Mouse (Mus musculus) kidney, postnatal 0 days (tissue): Measurements from ENCODE around the gene Sept8. TPM values are rescaled to one million over a fixed set of nuclear protein-coding genes. Genes with fewer than 3 reads are reported as not detected.
"Not testable (repeated sequence)": the region's sequence is repeated elsewhere in the genome, so short reads cannot be mapped to it uniquely, and the experiment has no call there.

Experiments
- ATAC-seq: fragments of 200-750 bp; cut with Nextera tagmentation; replicated peaks from 2 replicates; pipeline ENCODE4 v1.8.0; 2017; ENCODE audit warnings: low read depth, moderate number of reproducible peaks, moderate TSS enrichment, moderate library complexity; ENCODE audit not compliant: low FRiP score
- DNase-seq: peaks from one replicate; pipeline ENCODE4 v3.0.0-alpha.2; 2016; ENCODE audit warnings: low spot score
- H3K27ac ChIP-seq: fragments of 300-500 bp; sonication (generic); 2 replicates; pipeline ENCODE4 v1.5.1; 2014; ENCODE audit warnings: mild to moderate bottlenecking
- H3K27me3 ChIP-seq: fragments of 300-500 bp; sonication (generic); 2 replicates; pipeline ENCODE4 v1.6.1; 2014; ENCODE audit warnings: low read length, mixed read lengths; ENCODE audit not compliant: insufficient read depth
- H3K36me3 ChIP-seq: fragments of 300-500 bp; sonication (generic); 2 replicates; pipeline ENCODE4 v1.6.1; 2014; ENCODE audit warnings: low read length, mixed read lengths; ENCODE audit not compliant: insufficient read depth
- H3K4me1 ChIP-seq: fragments of 300-500 bp; sonication (generic); replicated peaks from 2 replicates; pipeline ENCODE4 v1.6.1; 2014; ENCODE audit warnings: antibody characterized with exemption, low read length, mixed read lengths; ENCODE audit not compliant: insufficient read depth
- H3K4me2 ChIP-seq: fragments of 300-500 bp; sonication (generic); 2 replicates; pipeline ENCODE4 v1.6.1; 2014; ENCODE audit warnings: mild to moderate bottlenecking, low read length, moderate library complexity, mixed read lengths
- H3K4me3 ChIP-seq: fragments of 300-500 bp; sonication (generic); replicated peaks from 2 replicates; pipeline ENCODE4 v1.5.1; 2014; ENCODE audit warnings: low read depth, low read length
- H3K9ac ChIP-seq: fragments of 300-500 bp; sonication (generic); 2 replicates; pipeline ENCODE4 v1.6.1; 2014; ENCODE audit warnings: low read depth, low read length
- H3K9me3 ChIP-seq: fragments of 300-500 bp; sonication (generic); replicated peaks from 2 replicates; pipeline ENCODE4 v1.6.1; 2016; ENCODE audit warnings: low read length, inconsistent platforms, mixed read lengths
- CTCF ChIP-seq: IDR thresholded peaks from 2 replicates; pipeline ENCODE4 v1.5.1; 2016; ENCODE audit warnings: antibody characterized with exemption, low read depth, mild to moderate bottlenecking, moderate library complexity
- WGBS: fragments of 180-500 bp; shearing (Covaris S2); extraction: QIAGEN DNeasy Blood & Tissue Kit; methylation state at CpG from one replicate; pipeline ENCODE4 v1.1.7; 2014; 5-methylcytosine and 5-hydroxymethylcytosine counted together
- polyA plus RNA-seq: library from polyadenylated mRNA; unstranded; fragments of >200 nt; fragmentation: Nextera tagmentation; extraction: Ambion mirVana; gene quantifications from 2 replicates; pipeline ENCODE4 v1.2.1, GENCODE M21; 2015

Gene Sept8
- polyA plus RNA-seq, 1 experiment from 2014 or later = 13.1 TPM

DNA sequence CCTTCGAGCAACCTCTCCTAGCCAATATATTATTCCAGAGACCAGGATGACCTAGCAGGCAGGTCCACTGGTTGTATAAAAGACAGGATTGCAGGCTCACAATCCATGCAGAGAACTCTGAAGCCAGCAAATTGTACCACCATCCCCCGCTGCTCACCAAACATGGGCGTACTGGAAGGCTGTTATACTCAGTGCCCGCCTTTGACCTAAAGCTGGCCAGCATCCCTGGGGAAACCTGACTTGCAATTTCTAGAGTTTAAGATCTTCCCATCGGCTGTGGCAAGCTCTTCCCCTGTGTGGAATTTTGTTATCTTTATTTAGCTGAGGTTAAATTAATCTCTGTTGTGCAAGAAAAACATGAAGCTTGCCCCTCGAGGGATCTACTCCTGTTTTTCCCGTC is 24.0 kb downstream of the Sept8 start:
- no peak overlapping the region for H3K4me3 ChIP-seq
- no peaks in the 10 kb centered on the region for H3K4me1 ChIP-seq
- H3K4me2 ChIP-seq = no peak overlapping the region
- 52% methylated on average over 7 of the region's 7 CpGs for whole genome bisulfite sequencing
- ATAC-seq (no peak), DNase-seq (no peak)
- no peak overlapping the region for H3K9ac ChIP-seq
- H3K27ac ChIP-seq = no peak overlapping the region
- H3K36me3 ChIP-seq = 0 out of 2 replicates have a peak, but pooled peaks cover 11% of the 10 kb centered on the region
- no peaks in the 10 kb centered on the region for H3K27me3 ChIP-seq
- no peaks in the 10 kb centered on the region for H3K9me3 ChIP-seq
- no peak for TF ChIP-seq CTCF

DNA sequence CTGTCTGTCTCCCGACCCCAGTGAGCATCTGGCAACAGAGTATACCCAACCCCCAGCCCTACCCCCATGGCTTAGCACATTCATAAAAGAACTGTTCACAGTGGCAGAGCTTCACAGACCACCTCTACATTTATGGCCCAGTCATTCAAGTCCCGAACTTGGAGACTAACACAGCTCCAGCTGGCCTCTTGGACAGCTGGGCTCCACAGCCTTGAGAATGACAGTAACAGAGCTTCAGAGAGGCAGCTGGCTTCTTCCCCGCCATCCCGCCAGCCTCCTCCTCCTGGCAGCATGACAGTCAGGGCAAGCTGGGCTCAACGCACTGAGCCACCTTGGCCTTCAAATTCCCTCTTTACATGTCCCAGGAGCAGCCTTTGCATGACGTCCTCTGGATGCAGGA is 27.2 kb downstream of the Sept8 start:
- DNase-seq (no peak), ATAC-seq (no peak)
- Histone ChIP-seq H3K4me1 (no peaks in the 10 kb centered on the region), H3K9me3 (no peaks in the 10 kb centered on the region), H3K9ac (no peak overlapping the region), H3K27me3 (no peaks in the 10 kb centered on the region), H3K4me3 (no peak overlapping the region), H3K27ac (no peak overlapping the region), H3K36me3 (0 out of 2 replicates have a peak, but pooled peaks cover 2% of the 10 kb centered on the region), H3K4me2 (no peak overlapping the region)
- no peak for TF ChIP-seq CTCF
- WGBS = 52% methylated on average over 6 of the region's 6 CpGs

DNA sequence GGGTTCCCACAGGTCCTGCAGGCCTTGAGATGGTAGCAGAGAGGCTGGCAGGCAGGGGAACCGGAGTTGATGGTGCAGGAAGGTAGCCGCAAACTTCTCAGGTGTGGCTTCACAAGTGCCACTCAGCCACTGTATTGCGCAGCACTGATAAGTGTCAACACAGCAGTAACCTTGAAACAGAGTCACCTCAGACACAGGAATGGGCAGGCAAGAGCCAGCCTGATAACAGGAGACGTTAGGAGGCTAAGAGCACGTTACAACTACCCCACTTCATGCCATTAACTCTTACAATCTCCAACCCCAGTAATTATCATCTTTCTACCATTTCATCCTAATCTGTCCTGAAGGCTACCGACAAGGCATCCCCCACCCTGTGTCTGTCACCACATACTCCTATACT is 28.5 kb downstream of the Sept8 start:
- no peak for TF ChIP-seq CTCF
- Histone ChIP-seq H3K4me1 (no peaks in the 10 kb centered on the region), H3K9me3 (no peaks in the 10 kb centered on the region), H3K4me2 (no peak overlapping the region), H3K27me3 (no peaks in the 10 kb centered on the region), H3K36me3 (no peaks in the 10 kb centered on the region), H3K4me3 (no peak overlapping the region), H3K27ac (no peak overlapping the region), H3K9ac (no peak overlapping the region)
- ATAC-seq (no peak), DNase-seq (no peak)
- 87% methylated on average over 6 of the region's 6 CpGs for WGBS

DNA sequence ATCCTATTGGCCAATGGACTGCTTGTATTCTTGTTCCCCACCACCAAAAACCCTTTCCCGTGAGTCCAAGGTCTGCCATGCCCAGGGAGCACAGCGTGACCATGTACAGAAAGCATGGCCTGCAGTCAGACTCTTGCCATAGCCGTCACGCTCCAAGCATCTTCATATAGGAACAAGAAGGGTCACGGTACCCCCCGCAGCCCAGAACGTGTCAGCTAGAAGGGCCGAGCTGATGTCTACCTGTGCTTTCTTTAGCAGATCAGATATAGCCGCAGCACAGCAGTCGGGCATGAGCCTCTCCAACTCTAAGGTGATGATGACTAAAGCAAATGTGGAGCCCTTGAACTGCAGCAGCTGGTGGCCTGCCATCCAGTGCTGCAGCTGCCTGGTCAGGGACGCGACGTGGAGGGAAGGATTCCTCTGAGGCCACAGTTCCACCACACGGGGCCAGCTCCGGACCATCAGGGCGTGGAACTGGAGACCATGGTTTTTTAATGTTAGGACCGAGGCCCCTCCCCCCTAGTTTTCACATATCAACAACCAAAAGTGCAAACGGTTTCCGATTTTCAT is 29.1 kb downstream of the Sept8 start:
- Histone ChIP-seq H3K4me3 (no peak overlapping the region), H3K27ac (no peak overlapping the region), H3K4me1 (no peaks in the 10 kb centered on the region), H3K27me3 (no peaks in the 10 kb centered on the region), H3K36me3 (no peaks in the 10 kb centered on the region), H3K4me2 (no peak overlapping the region), H3K9ac (no peak overlapping the region), H3K9me3 (no peaks in the 10 kb centered on the region)
- whole genome bisulfite sequencing = 75% methylated on average over 19 of the region's 19 CpGs
- DNase-seq (no peak), ATAC-seq (no peak)
- TF ChIP-seq CTCF = no peak

DNA sequence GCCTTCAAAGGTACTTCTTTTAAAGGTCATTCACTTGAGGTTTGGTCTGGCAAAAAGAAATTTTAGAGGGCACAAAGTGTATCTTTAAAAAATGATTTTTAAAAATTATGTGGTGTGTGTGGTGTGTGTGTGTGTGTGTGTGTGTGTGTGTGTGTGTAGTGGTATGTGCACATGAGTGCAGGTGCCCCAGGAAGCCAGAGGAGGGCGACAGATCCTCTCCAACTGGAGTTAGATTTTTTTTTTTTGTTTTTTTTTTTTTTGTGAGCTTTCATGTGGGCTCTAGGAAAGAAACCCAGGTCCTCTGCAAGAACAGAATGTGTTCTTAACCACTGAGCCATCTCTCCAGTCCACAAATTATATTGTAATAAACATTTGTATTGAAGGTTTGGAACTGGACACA is 31.7 kb downstream of the Sept8 start:
- DNase-seq (no peak), ATAC-seq (no peak)
- no peak overlapping the region for H3K27ac ChIP-seq
- H3K9me3 ChIP-seq = no peaks in the 10 kb centered on the region
- no peaks in the 10 kb centered on the region for H3K27me3 ChIP-seq
- no peaks in the 10 kb centered on the region for H3K4me1 ChIP-seq
- 92% methylated on average over 1 of the region's 1 CpGs for WGBS
- no peak overlapping the region for H3K4me3 ChIP-seq
- no peak overlapping the region for H3K4me2 ChIP-seq
- TF ChIP-seq CTCF = no peak
- H3K36me3 ChIP-seq = no peaks in the 10 kb centered on the region
- no peak overlapping the region for H3K9ac ChIP-seq

DNA sequence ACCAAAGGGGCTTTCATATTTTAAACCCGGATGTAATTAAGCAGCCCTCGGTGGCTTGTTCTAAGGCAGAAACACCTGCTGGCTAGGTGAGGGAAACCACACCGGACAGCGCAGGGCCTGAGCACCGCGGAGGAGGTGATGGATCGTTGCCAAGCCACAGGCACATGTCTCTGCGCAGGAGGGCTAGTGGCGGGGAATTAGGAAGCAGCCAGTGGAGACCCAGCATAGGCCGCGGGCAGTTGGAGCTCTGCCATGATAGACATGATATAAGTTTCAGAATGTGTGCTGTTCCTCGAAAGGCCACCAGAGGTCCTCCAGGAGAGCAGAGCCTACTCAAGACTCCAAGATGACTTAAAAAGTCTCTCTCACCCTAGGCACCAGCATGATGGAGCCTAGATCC is 32.7 kb downstream of the Sept8 start:
- 70% methylated on average over 12 of the region's 12 CpGs for WGBS

DNA sequence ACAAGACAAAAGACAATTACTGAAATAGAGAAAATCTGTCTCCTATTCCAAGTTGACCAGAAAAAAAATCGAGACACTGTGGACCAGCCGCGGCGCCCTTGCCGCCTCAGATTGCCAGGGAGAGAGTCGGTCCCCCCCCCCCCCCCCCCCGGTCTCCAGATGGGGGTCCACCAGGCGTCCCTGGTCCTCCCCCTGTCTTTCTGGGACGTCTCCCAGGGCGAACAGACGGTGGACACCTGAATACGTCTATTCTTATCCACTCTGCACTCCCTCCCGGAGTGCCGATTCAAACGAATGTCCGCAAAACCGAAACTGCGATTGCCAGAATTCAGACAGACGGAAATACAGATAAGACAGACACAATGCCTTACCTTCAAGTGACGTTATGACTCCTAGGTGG is 37.5 kb downstream of the Sept8 start:
- H3K9ac ChIP-seq, H3K4me2 ChIP-seq, DNase-seq, H3K36me3 ChIP-seq, H3K4me1 ChIP-seq, ATAC-seq, H3K27ac ChIP-seq, H3K27me3 ChIP-seq, H3K4me3 ChIP-seq, H3K9me3 ChIP-seq: not testable (repeated sequence)
- WGBS = 95% methylated on average over 9 of the region's 20 CpGs

More for the DNA sequence above, 32.7 kb downstream of the Sept8 start:
- TF ChIP-seq CTCF = peak; percentile 42
- DNase-seq = peak; percentile 7
- no peaks in the 10 kb centered on the region for H3K9me3 ChIP-seq
- no peaks in the 10 kb centered on the region for H3K27me3 ChIP-seq
- H3K27ac ChIP-seq = no peak overlapping the region
- H3K4me2 ChIP-seq = no peak overlapping the region
- no peaks in the 10 kb centered on the region for H3K4me1 ChIP-seq
- ATAC-seq = no peak; the same call in 1 of the 2 replicates
- no peak overlapping the region for H3K4me3 ChIP-seq
- no peaks in the 10 kb centered on the region for H3K36me3 ChIP-seq
- H3K9ac ChIP-seq = no peak overlapping the region

DNA sequence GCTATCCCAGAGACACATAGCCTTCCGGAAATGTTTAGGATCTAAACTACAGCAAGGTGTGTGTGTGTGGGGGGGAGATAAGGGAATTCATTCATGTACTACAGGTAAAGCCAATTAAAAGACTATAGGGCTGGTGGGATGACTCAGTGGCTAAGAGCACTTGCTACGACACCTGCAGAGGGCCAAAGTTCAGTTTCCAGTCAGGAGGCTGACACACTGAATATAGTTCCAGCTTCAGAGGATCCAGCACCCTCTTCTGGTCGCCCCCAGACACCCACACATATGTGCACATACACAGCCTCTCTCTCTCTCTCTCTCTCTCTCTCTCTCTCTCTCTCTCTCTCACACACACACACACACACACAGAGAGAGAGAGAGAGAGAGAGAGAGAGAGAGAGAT is 38.9 kb downstream of the Sept8 start:
- WGBS = 100% methylated on average over 1 of the region's 3 CpGs
- not testable (repeated sequence) for H3K9ac ChIP-seq, H3K4me3 ChIP-seq, H3K9me3 ChIP-seq, ATAC-seq, H3K27me3 ChIP-seq, DNase-seq, H3K27ac ChIP-seq, H3K4me2 ChIP-seq, H3K4me1 ChIP-seq, H3K36me3 ChIP-seq

DNA sequence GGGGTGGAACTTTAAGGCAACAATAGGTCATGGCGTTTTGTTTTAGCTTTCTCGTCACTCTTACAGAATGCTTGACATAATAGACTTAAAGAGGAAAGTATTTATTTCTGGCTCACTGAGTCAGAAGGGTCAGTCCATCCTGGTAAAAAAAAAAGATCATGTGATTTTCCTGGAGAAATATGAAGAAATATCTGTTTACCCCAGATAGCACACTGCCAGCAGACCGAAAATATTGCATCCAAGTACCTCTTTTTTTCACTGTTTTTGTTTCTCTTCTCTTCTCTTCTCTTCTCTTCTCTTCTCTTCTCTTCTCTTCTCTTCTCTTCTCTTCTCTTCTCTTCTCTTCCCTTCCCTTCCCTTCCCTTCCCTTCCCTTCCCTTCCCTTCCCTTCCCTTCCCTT is 40.9 kb downstream of the Sept8 start:
- not testable (repeated sequence) for DNase-seq, H3K36me3 ChIP-seq, ATAC-seq, H3K27me3 ChIP-seq, H3K4me3 ChIP-seq, H3K9ac ChIP-seq, H3K4me2 ChIP-seq, H3K9me3 ChIP-seq, H3K27ac ChIP-seq, H3K4me1 ChIP-seq
- WGBS = 86% methylated on average over 1 of the region's 3 CpGs
